Mouse (Mus musculus) liver, postnatal 0 days (tissue): ENCODE results near the gene Lpcat2.

Source experiments
- CTCF ChIP-seq: sonication (generic); IDR thresholded peaks from 2 replicates; pipeline ENCODE4 v1.5.1; 2016; ENCODE audit warnings: antibody characterized with exemption, low read depth
- EP300 ChIP-seq: IDR thresholded peaks from 2 replicates; pipeline ENCODE4 v1.6.1; 2016; ENCODE audit warnings: antibody characterized with exemption, low read depth, mild to moderate bottlenecking

DNA sequence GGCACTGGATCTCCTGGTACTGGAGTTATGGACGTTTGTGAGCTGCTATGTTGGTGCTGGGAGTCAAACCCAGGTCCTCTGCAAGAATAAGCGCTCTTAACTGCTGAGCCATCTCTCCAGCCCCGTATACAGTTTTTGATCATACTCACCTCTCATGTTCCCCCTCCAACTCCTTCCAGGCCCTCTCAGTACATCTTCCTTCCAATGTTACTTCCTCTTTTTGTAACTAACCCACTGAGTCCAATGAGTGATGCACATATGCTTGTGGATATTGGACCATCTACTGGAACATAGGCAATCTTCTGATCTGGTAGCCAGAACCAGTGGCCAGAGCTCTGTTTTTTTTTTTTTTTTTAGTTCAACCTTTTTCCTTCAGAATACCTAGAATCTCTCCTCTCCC, 60.9 kb downstream of the Lpcat2 start:
- TF ChIP-seq EP300 (no peak), CTCF (no peak)
